Mouse (Mus musculus): ENCODE measurements around the gene Baz2b.

The Baz2b gene

DNA sequence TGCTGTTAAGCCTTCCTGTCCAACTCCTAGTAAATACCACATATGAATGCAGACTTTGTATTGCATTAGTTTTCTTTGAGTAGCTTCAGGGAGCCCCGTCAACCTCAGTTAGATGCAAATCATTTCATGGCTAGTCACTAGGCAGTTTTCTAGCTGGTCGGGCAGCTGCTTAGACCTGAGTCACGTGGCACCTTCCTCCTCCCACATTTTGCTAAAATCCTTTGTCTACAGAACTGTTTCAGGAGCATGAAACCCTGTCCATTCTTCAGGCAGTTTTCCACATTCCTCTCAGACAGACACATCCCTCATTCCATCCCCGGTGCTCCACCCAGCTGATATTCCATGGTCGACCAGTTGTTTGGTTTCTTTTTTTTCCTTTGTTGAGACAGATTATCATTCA is 246.6 kb downstream of the Baz2b start:
- in situ Hi-C loops (cut with MboI, MseI) = no loop called here

DNA sequence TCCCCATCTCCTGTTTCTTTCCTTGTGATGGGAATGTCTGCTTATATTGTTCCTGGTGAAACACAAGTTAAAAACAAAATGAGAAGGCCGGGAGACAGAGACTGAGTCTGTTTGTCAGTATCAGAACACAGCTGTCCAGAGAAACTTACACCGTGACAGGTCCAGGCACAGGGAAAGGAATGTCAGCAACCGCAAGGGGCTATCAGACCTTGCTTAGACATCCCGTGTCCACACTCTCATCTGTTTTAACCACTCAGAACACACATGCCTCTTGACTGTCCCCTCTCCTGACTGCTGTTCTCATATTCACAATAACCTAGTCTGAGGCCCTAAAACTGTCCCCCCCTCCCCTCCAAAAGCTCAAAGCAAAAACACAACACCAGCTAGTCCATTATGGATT is 247.1 kb downstream of the Baz2b start:
- in situ Hi-C loops (cut with MboI, MseI) = no loop called here

DNA sequence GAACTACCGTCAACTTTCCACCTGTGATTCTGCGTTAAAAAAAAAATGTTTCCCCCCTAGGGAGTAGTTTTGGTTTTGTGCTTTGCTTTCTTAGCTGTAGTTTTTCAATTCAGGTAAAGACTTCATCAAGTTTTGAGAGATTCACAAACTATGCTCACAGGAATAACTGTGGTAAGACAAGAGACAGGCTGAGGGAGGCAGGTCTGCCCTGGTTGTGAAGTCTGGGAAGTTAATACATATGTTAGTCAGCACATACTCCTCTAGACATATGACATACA is 249.2 kb downstream of the Baz2b start:
- in situ Hi-C loops (cut with MboI, MseI) = no loop called here

DNA sequence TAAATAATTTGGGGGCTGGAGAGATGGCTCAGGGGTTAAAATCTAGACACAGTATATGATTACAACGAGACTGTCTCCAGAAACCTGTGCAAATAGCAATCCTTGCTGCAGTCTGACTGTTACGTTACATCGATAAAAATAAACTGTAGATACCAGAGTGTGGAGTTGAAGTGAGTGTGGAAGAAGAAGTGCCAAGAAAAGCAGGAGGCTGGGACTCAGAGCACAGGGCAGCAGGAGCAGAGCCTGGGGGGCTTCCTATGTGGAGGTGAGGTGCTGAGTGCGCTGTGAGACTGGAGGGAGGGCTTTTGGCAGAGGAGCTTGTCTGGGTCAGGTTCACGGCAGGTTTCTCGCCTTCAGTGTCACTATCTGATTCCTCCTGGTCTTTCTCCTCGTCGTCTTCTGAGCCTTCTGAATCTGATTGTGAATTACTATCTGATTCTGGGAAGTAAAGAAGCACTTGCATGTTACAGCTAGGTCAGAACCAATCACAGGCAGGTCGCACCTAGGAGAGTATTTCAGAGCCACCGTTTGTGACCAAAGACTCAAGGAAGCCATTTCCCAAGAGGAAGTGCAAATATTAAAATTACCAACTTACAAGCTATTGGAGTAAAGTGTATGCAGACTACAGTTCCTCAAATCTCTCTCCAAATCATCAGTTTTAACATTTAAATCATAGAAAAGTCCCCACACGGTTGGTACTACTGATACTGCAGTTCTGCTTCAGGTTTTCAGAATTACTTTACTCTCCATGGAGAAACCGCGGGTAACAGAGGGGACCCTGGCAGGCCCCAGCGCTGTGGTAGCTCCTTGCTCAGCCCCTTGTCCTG is 249.8 kb downstream of the Baz2b start:
- in situ Hi-C loops (cut with MboI, MseI) = no loop called here

DNA sequence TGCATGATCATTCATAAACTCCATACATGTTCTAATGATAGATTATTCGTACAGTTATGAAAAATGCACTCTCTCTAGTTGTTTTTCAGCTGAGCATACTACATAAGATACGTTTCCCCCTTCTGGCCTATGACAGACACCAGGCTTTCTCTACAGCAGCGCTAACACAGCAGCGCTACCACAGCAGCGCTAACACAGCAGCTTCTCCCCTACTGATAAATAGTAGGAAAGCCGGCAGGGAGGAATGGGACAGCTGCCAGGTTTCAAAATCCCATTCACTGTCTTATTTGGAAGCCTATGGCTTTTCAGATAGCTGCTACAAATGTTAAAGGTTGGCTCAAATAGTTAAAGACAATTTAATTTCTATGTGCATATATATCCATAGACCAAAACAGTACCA is 251.1 kb downstream of the Baz2b start:
- in situ Hi-C loops (cut with MboI, MseI) = no loop called here

DNA sequence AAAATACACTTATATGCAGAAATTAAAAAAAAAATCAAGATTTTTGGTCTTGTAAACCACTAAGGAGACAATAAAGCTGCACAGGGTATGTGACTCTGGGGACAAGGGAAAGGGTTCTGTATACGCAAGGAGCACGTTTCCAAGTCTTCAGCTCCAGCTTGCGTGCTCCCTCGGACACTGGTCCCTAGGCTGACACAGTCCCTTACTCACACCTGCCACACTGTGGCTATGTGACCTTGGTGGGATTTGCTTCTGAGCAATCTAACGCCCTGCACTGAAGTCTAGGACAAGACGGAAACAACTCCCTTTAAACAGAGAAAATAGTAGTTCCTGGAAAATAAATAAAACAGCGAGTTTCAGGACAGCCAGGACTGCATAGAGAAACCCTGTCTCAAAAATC is 253.7 kb downstream of the Baz2b start:
- in situ Hi-C loops (cut with MboI, MseI) = no loop called here

DNA sequence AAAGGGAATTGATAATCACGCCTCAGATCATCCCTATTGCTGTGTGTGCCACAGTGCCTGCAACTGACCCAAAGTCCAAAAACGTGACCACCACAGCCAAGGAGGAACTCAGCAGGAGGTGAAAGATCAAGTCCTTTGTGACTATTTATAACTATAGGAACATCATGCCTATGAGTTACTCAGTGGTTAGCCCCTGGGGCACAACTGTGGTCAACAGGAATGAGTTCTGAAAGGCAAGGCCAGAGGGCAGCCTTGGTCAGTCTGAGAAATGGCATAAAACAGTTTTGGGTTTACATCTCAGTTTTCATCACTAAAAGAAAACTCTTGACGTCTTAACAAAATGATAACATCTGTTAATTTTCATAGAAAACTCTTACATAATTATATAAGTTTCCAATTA is 254.8 kb downstream of the Baz2b start:
- in situ Hi-C loops (cut with MboI, MseI) = no loop called here

DNA sequence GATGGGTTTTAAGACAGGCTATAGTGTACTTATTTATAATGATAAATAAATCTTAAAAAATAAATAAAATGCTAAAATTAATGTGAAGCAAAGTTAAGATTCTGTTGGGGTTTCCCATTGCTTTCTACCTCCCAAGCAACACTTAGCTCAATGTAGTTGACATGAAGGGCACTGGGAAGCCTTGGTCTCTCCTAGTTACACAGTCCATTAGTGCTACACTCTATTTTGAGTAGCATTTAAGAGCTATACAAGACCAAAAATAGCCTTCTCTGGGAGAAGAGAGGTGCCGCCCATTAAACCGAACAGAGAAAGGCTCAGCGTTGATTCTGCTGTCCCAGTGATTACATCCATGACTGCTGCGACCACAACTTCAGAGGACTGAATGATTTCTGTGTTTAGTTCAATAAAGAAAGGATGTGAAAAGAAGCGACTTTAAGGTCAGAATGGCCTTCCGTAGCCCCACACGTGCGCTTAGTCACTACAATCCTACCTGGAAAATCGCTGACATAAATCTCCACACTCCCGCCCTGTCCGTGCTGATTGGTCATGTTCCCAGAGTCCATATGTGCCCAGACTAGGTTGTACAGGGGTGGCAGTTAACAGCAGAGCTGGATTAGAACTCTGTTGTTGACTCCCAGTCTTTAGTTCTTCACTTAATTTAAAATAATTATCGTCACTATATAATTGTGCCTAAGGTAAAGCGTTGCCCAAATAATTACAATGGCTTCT is 257.2 kb downstream of the Baz2b start:
- in situ Hi-C loops (cut with MboI, MseI) = no loop called here

DNA sequence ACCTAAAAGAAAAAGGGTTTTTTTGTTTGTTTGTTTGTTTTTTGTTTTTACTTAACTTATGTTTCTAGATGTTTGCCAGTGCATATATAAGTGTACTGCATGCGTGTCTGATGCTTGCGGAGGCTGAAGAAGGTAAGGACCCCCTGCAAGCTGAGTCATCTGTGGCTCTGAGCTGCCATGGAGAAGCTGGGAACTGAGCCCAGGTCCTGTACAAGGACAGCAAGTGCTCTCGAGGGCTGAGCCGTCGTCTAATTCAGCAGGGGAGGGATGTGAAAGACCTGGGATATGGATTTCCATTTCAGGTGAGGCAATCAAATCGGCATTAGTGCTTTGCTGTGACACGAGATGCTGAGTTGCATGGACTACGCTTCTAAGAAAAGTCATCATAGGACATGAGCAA is 257.9 kb downstream of the Baz2b start:
- in situ Hi-C loops (cut with MboI, MseI) = no loop called here

DNA sequence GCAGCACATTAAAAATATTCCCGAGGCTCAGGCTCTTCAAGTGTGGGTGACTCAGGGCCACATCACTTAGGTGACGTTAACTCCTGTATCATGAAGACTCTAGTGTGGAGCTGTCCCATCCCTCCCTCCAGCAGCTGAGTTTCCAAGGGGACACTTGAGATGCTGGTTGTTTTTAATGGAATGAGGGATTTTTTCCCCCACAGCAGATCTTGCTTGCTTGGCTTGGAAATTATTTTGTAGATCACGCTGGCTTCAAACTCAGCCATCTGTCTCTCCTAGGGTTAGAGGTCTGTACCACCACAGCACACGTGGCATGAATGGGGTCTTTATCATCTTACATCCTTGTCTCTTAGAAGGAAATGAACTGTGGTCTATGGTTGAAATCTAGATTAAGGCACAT is 258.5 kb downstream of the Baz2b start:
- in situ Hi-C loops (cut with MboI, MseI) = no loop called here

DNA sequence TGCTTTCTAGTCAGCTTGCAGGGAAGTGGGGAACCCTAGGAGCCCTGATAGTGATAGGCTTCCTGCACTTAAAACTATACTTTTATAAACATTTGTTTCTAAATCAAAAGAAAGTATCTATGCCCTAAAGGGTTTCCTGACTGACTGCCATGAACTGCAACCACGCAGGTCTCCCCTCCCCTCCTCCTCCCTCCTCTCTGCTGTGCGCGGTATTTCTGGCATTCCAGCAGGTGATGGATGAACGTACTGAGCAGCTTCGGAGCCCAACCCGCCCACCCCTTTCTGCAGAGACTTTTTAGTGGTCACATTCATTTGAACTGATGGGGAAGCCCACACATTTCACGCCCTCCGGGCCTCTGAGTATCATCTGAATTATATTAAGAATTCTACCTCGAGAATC is 273.3 kb downstream of the Baz2b start:
- in situ Hi-C loops (cut with MboI, MseI) = no loop called here

DNA sequence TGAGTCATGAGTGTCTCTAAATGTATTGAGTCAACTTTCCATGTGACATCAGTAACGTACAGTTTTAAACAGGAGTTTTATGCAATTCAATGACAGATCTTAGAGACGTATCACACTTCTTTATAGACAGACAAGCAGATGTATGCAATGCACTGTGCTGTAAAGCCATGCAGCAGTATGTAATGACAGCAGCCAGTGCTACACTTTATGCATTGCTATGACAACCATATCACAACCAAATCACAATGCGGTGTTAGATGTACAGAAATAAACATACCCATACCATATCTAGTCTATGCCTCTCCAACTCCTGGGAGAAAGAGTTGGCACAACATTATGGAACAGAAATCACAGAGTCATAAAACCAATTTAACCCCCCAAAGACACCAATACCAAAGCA is 276.5 kb downstream of the Baz2b start:
- in situ Hi-C loops (cut with MboI, MseI) = no loop called here

DNA sequence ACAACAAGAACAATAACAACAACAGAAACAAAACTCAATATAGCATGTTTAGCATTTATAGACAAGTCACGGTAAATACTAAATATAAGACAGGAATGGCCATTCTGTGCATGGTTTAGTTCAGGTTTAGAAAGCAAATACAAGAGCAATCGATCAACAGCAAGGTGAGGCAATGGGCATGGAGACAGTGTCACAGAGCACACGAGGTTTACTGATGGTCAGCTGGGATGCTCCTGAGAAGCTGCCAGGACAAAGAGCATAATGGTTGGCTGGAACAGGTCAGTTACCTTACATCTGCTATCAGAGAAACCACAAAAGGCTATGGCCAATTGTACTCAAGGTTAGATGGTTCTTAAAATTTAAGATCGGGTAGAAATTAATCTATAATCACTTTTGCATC is 277.4 kb downstream of the Baz2b start:
- in situ Hi-C loops (cut with MboI, MseI) = no loop called here

DNA sequence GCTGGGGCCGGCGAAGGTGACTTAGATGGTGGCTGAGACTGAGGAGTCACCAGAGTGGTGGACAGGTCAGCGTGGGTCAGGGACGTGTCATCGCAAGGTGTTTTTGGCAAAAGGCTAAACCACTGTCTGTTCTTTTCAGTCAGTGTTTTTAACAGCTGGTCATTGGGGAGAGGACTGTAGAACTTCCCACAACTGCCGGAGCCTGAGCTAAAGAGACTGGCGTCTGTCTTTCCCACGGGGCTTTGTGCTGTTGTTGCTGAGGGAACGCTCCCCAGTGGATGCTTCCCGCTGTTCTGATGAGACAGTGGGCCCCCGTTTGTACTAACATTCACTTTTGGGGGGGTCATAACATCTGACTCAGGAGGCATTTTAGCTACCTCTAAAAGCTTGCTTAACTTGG is 296.0 kb downstream of the Baz2b start:
- in situ Hi-C loops (cut with MboI, MseI) = loop anchor here (25.0 kb wide), 1 partner anchor 1701 kb away; no protein-coding TSS in a partner anchor

DNA sequence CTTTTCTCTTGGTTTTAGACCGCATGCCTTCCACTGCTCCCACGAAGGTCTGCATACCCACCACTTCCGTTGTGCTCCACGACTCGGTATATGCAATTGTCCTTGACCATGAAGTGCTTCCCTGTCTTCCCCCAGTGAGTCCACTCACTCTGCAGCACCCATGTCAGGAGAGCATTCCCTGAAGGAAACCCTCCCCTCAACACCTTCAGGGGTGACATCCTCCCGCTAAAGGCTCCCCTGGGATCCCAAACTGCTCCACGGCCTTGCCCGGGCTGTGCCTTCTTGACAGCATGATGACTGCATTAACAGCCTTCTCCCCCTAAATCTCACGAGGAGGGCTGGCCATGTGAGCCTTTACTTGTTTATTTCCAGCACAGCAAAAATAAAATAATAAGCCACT is 301.6 kb downstream of the Baz2b start:
- in situ Hi-C loops (cut with MboI, MseI) = loop anchor here (25.0 kb wide), 1 partner anchor 1696 kb away; no protein-coding TSS in a partner anchor

DNA sequence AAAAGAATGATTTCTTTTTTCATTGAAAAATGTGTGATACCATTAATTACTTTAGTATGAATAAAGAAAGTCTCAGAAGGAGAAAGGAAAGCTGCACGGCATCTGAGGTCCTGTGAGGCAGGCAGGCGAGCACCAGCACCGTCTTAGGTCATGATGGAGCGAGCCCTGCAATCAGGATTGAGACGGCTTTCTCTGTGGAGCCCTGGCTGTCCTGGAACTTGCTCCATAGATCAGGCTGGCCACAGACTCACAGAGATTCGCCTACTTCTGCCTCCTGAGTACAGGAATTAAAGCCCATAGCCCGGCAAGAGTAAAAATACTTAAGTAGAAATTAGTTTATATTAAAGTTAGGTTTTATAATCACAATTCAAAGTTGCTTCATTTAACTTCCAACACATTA is 305.6 kb downstream of the Baz2b start:
- in situ Hi-C loops (cut with MboI, MseI) = loop anchor here (25.0 kb wide), 1 partner anchor 1692 kb away; no protein-coding TSS in a partner anchor

DNA sequence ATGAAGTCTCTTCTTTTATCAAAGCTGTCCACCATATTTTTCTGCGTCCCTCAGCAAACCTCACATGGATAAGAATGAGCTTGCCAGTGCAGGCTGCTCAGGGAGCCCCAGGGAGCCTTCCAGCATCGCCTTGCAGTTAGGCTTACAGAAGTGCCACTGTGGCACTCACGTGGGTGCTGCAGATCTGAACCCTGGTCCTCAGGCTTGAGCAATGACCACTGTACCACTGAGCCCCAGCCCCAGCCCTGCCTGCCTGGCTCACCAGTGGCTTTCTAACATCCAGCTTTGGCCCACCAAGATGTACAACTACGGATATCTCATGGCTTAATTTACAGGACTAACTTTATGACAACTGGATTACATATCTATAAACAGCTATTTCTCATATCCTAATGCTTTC is 311.0 kb downstream of the Baz2b start:
- in situ Hi-C loops (cut with MboI, MseI) = no loop called here

DNA sequence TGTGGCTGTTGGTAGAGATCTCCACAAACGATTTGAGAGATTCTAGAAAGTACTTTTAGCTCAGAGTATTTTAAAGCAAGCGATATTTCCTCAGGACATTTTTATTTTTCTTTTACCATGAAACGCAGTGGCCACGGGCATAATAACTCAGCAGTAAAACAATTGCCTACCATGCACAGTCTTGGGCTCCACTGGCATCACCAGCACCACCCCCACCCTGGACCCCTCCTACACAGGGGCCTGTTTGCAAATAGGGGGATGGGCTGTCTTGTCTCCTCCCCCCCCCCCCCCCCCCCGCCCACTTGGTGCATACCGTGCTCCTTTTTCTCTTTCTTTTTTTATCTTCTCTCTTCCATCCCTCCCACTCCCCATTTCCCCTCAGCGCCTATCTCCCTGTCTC is 311.5 kb downstream of the Baz2b start:
- in situ Hi-C loops (cut with MboI, MseI) = no loop called here

DNA sequence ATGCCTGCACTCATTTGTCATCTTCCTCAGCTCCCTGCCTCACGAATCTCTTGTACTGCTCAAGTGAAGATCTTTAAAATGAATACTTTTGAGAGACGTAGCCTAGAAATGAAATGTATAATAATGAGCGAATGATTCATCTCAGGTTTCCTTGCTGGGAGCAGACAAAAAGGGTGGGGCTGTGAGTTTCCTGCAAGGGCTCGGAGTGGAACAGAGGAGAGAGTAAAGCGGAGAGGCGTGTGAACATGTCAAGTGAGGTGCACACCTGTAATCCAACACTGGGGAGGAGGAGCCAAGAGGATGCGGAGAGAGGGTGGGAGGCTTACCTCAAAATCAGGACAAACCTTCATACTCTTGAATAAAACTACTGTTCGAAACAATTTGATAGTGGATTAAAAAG is 312.8 kb downstream of the Baz2b start:
- in situ Hi-C loops (cut with MboI, MseI) = no loop called here

DNA sequence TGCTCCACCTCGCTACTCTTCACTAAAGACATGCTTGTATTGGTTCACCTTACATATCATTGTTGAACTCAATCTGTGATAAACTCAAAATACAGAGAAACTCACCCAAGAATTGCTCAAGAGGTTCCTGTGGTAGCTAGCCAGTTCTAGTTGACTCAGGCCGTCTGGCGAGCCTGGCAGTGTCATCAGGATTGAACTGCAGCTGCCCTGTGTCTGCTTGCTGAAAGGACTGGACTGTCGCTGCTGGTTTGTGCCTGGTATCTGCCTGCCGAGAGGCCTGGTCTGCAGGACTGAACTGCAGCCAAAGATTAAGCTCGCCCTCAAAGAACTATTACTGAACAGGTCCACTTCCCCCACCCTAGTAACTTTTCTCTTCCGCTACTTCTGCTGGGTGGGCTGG is 313.2 kb downstream of the Baz2b start:
- in situ Hi-C loops (cut with MboI, MseI) = no loop called here

DNA sequence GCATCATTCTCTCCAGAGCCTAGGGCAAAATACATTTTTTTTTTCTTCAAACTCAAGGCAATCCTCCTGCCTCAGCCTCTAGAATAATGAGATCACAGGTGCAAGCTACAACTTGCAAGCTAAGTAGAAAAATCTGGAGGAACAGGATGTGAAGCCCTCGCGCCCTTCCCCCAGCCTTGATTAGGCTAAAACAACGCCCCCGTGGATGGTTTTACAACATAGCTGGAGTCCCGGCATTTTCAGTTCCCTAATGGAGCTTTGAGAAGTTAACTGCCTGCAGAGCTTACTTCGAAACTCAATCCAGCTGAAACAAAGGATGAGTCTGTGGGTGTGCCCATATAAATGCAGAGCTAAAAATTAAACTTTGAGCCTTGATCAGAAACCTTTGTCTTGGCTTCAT is 319.9 kb downstream of the Baz2b start:
- in situ Hi-C loops (cut with MboI, MseI) = no loop called here

DNA sequence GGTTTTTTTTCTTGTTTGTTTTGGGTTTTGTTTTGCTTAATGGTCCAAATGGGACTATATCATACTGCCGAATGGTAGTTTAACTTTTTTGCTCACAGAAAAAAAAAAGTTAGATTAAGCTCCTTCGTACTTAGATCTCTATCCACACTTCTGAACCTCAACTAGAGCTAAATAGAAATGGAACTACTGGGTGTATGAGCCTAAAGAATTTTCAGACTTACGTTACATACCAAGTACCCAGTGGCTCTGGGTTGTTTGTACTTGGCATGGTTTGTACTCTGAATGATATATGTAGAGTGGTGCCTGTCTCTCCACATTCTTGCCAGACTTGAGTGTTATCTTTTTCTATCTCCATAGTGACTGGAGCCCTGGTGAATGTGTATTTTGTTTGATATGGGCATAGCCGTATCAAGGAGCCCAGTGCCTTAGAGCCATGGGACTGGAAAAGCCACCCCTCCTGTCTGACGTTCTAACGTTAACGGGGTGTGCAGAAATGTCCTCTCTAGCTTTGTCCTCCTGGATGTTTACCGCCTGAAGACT is 326.8 kb downstream of the Baz2b start:
- in situ Hi-C loops (cut with MboI, MseI) = no loop called here

All from regulatory T cell (primary cell).